Mouse (Mus musculus) MEL (cell line): ENCODE data around the gene Cct6b.

ENCODE experiments used
- CTCF ChIP-seq, 3 experiments: IDR thresholded peaks in 2 of 3; conservative IDR thresholded peaks in 1 of 3; 2 replicates each; pipeline ENCODE4 v1.5.1; 2011 to 2012; ENCODE audit warnings: low read length in 3 of 3, low read depth in 2 of 3, mild to moderate bottlenecking in 2 of 3, improper control_type of control experiment in 1 of 3, inconsistent platforms in 1 of 3, mixed read lengths in 1 of 3, moderate library complexity in 1 of 3; ENCODE audit not compliant: control insufficient read depth in 1 of 3, insufficient read depth in 1 of 3, poor library complexity in 1 of 3, severe bottlenecking in 1 of 3
- HCFC1 ChIP-seq: IDR thresholded peaks from 2 replicates; pipeline ENCODE4 v1.6.1; 2012; ENCODE audit warnings: low read depth, mild to moderate bottlenecking, inconsistent platforms, low read length, improper control_type of control experiment, moderate library complexity
- KAT2A ChIP-seq: conservative IDR thresholded peaks from 2 replicates; pipeline ENCODE4 v1.6.1; 2012; ENCODE audit warnings: low read depth, low read length, improper control_type of control experiment, inconsistent platforms
- MAFK ChIP-seq: IDR thresholded peaks from 2 replicates; pipeline ENCODE4 v1.6.1; 2011; ENCODE audit warnings: low read depth, mild to moderate bottlenecking, low read length, improper control_type of control experiment, borderline replicate concordance
- MXI1 ChIP-seq: IDR thresholded peaks from 2 replicates; pipeline ENCODE4 v1.6.1; 2011; ENCODE audit warnings: mild to moderate bottlenecking, low read depth, low read length, improper control_type of control experiment
- MYB ChIP-seq: IDR thresholded peaks from 2 replicates; pipeline ENCODE4 v1.6.1; 2011; ENCODE audit warnings: mild to moderate bottlenecking, low read depth, low read length, improper control_type of control experiment
- POLR2A ChIP-seq, 2 experiments: IDR thresholded peaks; 2 replicates each; pipeline ENCODE4 v1.6.1; 2011 to 2012; ENCODE audit warnings: low read length in 2 of 2, mild to moderate bottlenecking in 2 of 2, control low read depth in 1 of 2, improper control_type of control experiment in 1 of 2, low read depth in 1 of 2, moderate library complexity in 1 of 2; ENCODE audit not compliant: control insufficient read depth in 1 of 2, insufficient read depth in 1 of 2, poor library complexity in 1 of 2
- POLR2AphosphoS2 ChIP-seq: IDR thresholded peaks from 2 replicates; pipeline ENCODE4 v1.6.1; 2011; ENCODE audit warnings: low read length, improper control_type of control experiment
- SIN3A ChIP-seq: IDR thresholded peaks from 2 replicates; pipeline ENCODE4 v1.6.1; 2012; ENCODE audit warnings: low read length, improper control_type of control experiment, inconsistent platforms
- TAL1 ChIP-seq: IDR thresholded peaks from 2 replicates; pipeline ENCODE4 v1.6.1; 2012; ENCODE audit warnings: mild to moderate bottlenecking, inconsistent platforms, low read length, moderate library complexity, mixed read lengths
- USF1 ChIP-seq: IDR thresholded peaks from 2 replicates; pipeline ENCODE4 v1.6.1; 2014; ENCODE audit warnings: low read depth, mild to moderate bottlenecking, inconsistent platforms, low read length, improper control_type of control experiment, moderate library complexity
- ZMIZ1 ChIP-seq: IDR thresholded peaks from 2 replicates; pipeline ENCODE4 v1.6.1; 2012; ENCODE audit warnings: low read depth, mild to moderate bottlenecking, inconsistent platforms, low read length, improper control_type of control experiment, moderate library complexity

- TF ChIP-seq CTCF (IDR thresholded peaks at IDR 0.05 in 2 of 3, conservative IDR thresholded peaks at IDR 0.05 in 1 of 3; ENCODE audit: control insufficient read depth in 1 of 3, insufficient read depth in 1 of 3, low read depth in 2 of 3, low read length in 3 of 3, poor library complexity in 1 of 3, severe bottlenecking in 1 of 3) (no peak), MYB (no peak), POLR2A (IDR thresholded peaks at IDR 0.05; ENCODE audit: control insufficient read depth in 1 of 2, insufficient read depth in 1 of 2, low read depth in 1 of 2, low read length in 2 of 2, poor library complexity in 1 of 2) (peak in 1 of 2 experiments; percentile 96; a peak in 1 of 4 replicates), TAL1 (no peak), USF1 (no peak), KAT2A (no peak), MAFK (no peak), MXI1 (peak; percentile 21; the same call in 1 of the 2 replicates), HCFC1 (no peak), SIN3A (0 out of 2 replicates have a peak, but pooled peaks have one; percentile 7), POLR2AphosphoS2 (no peak), ZMIZ1 (no peak)
Measured at GRCm38 (mm10) chr11:82764438-82764924, 360 bp upstream of the Cct6b start.
